In the genomic region with DNA sequence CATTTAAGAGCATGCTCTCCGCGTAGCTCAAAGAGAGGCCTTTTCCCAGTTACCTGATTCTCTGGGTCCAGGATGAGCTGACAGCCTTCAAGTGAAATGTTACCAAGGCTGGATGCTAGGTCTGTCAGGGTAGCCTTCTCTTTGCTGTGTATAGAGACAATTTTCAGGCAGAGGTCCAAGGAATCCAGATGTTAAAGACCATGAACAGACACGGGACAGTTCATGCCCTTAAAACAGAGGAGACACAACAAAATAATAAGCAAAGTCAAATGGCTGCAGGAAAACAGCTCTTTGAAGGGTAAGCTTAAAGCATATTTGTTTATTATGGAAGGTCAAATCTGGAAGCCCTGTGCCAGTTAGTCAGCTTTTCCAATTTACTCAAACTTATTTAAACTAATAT, we compare ENCODE assay signal across 19 mouse cellular contexts.
DNase-seq lines count a peak whose midpoint lies in the region; ATAC-seq and TF ChIP-seq lines count a peak whose summit lies in the region.
"Had no signal": no experiment of that assay in that cellular context is flagged by ENCODE, and none has a peak within 500 bp of the region (broad histone marks: within the 10 kb centered on the region; RNA-seq: fewer than 3 reads in every experiment).

No protein-coding gene starts in this region.

- H3K9me3 ChIP-seq in lung, embryonic 14.5 days (ENCODE audit: low read depth, low read length), result no peaks in the 10 kb centered on the region
- H3K9me3 ChIP-seq in lung, embryonic 16.5 days (ENCODE audit: control insufficient read depth, low read length), result no peaks in the 10 kb centered on the region
- H3K9me3 ChIP-seq: embryonic facial prominence, embryonic 12.5 days; forebrain, embryonic 15.5 days had no signal

- WGBS in lung, embryonic 14.5 days, result 69% methylated on average over 3 of the region's 3 CpGs
- WGBS in lung, embryonic 16.5 days, result 67% methylated on average over 3 of the region's 3 CpGs
- WGBS in lung, adult 2 months, result 65% methylated on average over 3 of the region's 3 CpGs

- no peak overlapping the region; the same call in 1 of the 2 replicates for H3K27ac ChIP-seq in lung, embryonic 14.5 days (ENCODE audit: low read depth)
- no peak overlapping the region for H3K27ac ChIP-seq in lung, embryonic 16.5 days (ENCODE audit: low read length)
- H3K27ac ChIP-seq: embryonic facial prominence, embryonic 12.5 days; forebrain, embryonic 13.5 days; forebrain, embryonic 15.5 days had no signal

- peak; percentile 75 for DNase-seq in lung, embryonic 14.5 days
- DNase-seq in lung, adult 18-20 months, result no peak
- no peak for DNase-seq in lung, adult 2 months
- DNase-seq in layer of hippocampus, postnatal 25 days (ENCODE audit: extremely low spot score in 1 of 2, low spot score in 1 of 2), result no peak
- DNase-seq: adrenal gland, adult 2 months; adrenal gland, postnatal 10 days; adrenal gland, postnatal 25 days; cerebellum, adult 11 months; cerebellum, adult 18-20 months; cerebellum, adult 8-10 months; cerebellum, adult 9-11 months; cerebellum, postnatal 14 days; cerebellum, postnatal 36 days; embryo, embryonic 11 days; forebrain, postnatal 0 days had no signal

- no peaks in the 10 kb centered on the region for H3K4me1 ChIP-seq in lung, embryonic 14.5 days (ENCODE audit: insufficient read depth)
- no peaks in the 10 kb centered on the region for H3K4me1 ChIP-seq in lung, embryonic 16.5 days (replicated peaks; ENCODE audit: control insufficient read depth, insufficient read depth, low read length)
- no peaks in the 10 kb centered on the region for H3K4me1 ChIP-seq in lung, adult 2 months (ENCODE audit: control insufficient read depth, insufficient read depth, low read length)
- H3K4me1 ChIP-seq: embryonic facial prominence, embryonic 12.5 days; forebrain, embryonic 15.5 days had no signal

- no peak for TF ChIP-seq POLR2A in lung, adult 2 months (IDR thresholded peaks at IDR 0.05; ENCODE audit: borderline replicate concordance, extremely low read depth, low read depth, low read length)

- no peak overlapping the region for H3K4me3 ChIP-seq in lung, embryonic 14.5 days (ENCODE audit: low read depth, low read length)
- no peak overlapping the region for H3K4me3 ChIP-seq in lung, embryonic 16.5 days (ENCODE audit: low read length)
- no peak overlapping the region for H3K4me3 ChIP-seq in lung, adult 2 months (replicated peaks; ENCODE audit: extremely low read depth, low read depth, low read length)
- H3K4me3 ChIP-seq: embryonic facial prominence, embryonic 12.5 days; forebrain, embryonic 13.5 days; forebrain, embryonic 15.5 days had no signal

- no peaks in the 10 kb centered on the region for H3K36me3 ChIP-seq in lung, embryonic 14.5 days (ENCODE audit: insufficient read depth)
- H3K36me3 ChIP-seq in lung, embryonic 16.5 days (ENCODE audit: control insufficient read depth, insufficient read depth, low read length), result no peaks in the 10 kb centered on the region
- H3K36me3 ChIP-seq: embryonic facial prominence, embryonic 12.5 days; forebrain, embryonic 15.5 days had no signal

- peak; percentile 35; the same call in 1 of the 2 replicates for ATAC-seq in lung, embryonic 14.5 days (ENCODE audit: insufficient read depth)
- peak; percentile 62 for ATAC-seq in lung, embryonic 16.5 days (ENCODE audit: low read depth)
- ATAC-seq: forebrain, embryonic 13.5 days; forebrain, embryonic 15.5 days; forebrain, postnatal 0 days had no signal

- TF ChIP-seq CTCF in lung, embryonic 14.5 days (IDR thresholded peaks at IDR 0.05; ENCODE audit: low read depth), result no peak
- no peak for TF ChIP-seq CTCF in lung, adult 2 months (IDR thresholded peaks at IDR 0.05; ENCODE audit: insufficient read depth, low read length)

- no peak overlapping the region for H3K9ac ChIP-seq in lung, embryonic 14.5 days
- no peak overlapping the region for H3K9ac ChIP-seq in lung, embryonic 16.5 days (ENCODE audit: low read length)
- H3K9ac ChIP-seq: embryonic facial prominence, embryonic 12.5 days; forebrain, embryonic 13.5 days; forebrain, embryonic 15.5 days; forebrain, postnatal 0 days had no signal

- H3K27me3 ChIP-seq in lung, embryonic 14.5 days (ENCODE audit: insufficient read depth, low read length), result no peaks in the 10 kb centered on the region
- H3K27me3 ChIP-seq in lung, embryonic 16.5 days (ENCODE audit: control insufficient read depth, insufficient read depth, low read depth, low read length), result no peaks in the 10 kb centered on the region
- H3K27me3 ChIP-seq: embryonic facial prominence, embryonic 12.5 days; forebrain, embryonic 13.5 days; forebrain, embryonic 15.5 days had no signal

- no peak overlapping the region for H3K4me2 ChIP-seq in lung, embryonic 14.5 days
- no peak overlapping the region for H3K4me2 ChIP-seq in lung, embryonic 16.5 days (ENCODE audit: low read depth, low read length)
- H3K4me2 ChIP-seq: embryonic facial prominence, embryonic 12.5 days; forebrain, embryonic 13.5 days; forebrain, embryonic 15.5 days had no signal
